Mouse (Mus musculus): Measurements from ENCODE around the gene Zcchc9.

DNA sequence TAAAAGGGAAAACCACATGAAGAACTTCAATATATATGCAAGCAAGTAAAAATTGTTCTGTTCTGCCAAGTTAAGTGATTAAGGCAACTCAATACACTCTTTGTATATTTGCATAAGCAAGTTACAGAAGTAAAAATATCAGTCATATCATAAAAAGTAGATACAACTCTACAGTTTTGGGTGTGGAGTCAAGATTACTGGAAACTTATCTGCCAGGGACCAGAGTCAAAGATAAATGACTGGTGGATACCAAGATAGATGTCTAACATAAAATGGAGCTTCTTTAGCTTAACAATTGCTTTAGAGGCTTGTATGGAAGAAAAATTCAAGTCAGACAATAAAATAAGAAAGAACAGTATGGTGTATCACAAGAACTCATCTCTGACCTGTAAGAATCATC lies 52.7 kb downstream of the Zcchc9 start:
- TF ChIP-seq MYOG (IDR thresholded peaks at IDR 0.05; ENCODE audit: control insufficient read depth, extremely low read depth, insufficient read length) (no peak), CTCF (IDR thresholded peaks at IDR 0.05; ENCODE audit: control insufficient read depth, insufficient read depth, insufficient read length) (no peak), USF1 (IDR thresholded peaks at IDR 0.05; ENCODE audit: low read depth) (no peak), MYOD1 (IDR thresholded peaks at IDR 0.05; ENCODE audit: control insufficient read depth, insufficient read length, low read depth) (no peak), CEBPB (IDR thresholded peaks at IDR 0.05; ENCODE audit: low read depth) (no peak), MAX (IDR thresholded peaks at IDR 0.05) (no peak)

All from C2C12 (cell line).